Mouse (Mus musculus): ENCODE measurements around the gene Srpk2.
"Not testable (repeated sequence)": the region's sequence is repeated elsewhere in the genome, so short reads cannot be mapped to it uniquely, and the experiment has no call there.

Srpk2 gene

DNA sequence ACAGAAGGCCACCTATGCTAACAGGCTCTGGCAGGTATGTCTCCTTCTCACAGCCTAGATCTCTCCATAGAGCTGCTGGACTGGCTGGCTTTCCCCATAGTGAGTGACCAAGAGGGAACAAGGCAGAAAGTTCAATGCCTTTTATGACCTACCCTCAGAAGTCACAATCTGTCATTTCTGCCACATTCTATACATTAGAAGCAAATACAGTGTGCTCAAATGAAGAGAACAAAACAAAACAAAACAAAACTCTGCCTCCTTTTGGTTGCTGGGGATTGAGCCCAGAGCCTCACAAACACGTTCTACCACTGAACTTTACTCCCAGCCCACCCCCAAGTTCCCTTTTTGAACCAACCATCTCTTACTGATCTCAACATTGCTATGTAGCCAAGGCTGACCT, at the start of gene Srpk2:
Srpk2 (minus strand) TSS at position 101 of the 400 bp plus-strand sequence.
- no peak for DNase-seq (ENCODE audit: low read depth, low spot score)

DNA sequence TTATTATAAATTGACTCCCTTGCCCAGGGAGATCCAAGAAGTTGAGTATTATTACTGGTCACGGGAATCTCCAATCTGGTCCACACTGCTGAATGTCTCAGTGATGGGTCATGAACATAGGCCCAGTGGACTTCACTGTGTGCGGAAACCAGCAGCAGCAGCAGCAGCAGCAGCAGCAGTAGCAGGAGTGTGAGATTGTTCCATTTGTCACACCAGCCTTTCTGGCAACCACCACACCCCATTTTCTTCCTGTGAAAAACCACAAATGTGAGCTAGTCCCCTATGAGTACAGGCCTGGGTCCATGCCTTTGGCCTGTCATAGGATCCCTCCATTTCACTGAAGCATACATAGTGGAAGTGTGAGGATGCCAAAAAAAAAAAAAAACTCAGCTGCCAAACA, 37.5 kb upstream of the Srpk2 start:
- no peak for DNase-seq (ENCODE audit: low read depth, low spot score)

DNA sequence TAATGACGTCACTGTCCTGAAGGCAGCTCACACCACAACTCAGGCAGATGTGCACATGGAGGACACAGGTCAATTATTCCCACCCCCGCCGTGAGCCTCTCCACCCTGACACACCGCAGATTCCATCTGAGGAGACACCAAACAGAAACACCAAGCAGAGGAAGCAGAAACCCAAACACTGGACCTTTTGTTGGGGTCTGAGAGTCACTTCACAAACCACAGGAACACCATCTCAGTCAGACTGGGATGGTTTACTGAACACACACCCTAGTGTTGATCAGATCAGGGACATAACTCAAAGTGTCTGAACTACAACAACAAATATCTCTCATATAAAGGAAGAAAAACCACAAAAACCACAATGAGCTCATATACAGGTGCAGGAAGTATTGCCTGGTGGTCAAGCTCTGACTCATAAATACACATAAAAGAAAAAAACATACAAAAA, 34.5 kb upstream of the Srpk2 start:
- peak; percentile 90 for DNase-seq (ENCODE audit: low read depth, low spot score)

DNA sequence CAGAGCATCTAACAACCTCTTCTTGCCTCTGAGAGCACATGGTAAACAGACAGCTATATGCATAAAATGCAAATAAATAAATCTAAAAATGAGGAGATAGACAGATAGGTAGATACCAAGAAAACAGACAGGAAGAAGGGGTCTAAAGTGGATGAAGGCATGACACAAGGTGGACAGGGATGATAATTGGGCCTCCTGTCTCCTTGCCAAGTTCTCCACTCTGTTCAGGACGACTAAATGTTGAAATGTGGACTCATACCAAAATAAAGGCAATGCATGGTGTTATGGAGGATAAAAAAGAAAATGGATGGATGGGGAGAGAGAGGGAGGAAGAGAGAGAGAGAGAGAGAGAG, 33.7 kb upstream of the Srpk2 start:
- no peak for DNase-seq (ENCODE audit: low read depth, low spot score)

DNA sequence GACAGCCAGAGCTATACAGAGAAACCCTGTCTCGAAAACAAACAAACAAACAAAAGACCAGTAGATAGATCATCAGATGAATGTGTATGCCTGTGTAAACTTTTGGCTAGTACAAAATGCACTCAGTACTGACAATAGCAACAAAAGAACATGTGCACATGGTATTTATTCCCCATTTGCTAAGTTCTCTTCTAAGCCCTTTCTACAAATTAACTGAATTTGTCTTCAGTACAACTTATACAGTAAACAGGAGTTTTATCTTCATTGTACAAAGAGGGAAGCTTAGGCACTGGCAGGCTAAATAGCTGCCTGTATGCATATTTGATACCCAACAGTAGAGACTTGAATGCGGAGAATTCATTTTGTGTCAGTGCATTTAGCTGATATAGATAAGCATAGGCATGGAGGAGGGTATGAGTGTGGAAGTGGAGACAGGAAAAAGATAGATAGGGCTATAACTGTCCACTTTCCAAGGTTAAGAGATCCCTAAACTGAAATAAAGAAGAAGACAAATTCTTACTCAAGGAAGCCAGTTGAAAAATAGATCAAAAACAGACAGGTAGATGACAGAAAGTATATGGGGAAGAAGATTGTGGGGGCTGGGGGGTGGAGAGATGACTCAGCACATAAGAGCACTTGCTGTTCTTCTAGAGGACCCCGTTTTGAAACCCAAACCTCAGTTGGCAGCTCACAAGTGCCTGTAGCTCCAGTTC, 33.2 kb upstream of the Srpk2 start:
- DNase-seq (ENCODE audit: low read depth, low spot score) = no peak

DNA sequence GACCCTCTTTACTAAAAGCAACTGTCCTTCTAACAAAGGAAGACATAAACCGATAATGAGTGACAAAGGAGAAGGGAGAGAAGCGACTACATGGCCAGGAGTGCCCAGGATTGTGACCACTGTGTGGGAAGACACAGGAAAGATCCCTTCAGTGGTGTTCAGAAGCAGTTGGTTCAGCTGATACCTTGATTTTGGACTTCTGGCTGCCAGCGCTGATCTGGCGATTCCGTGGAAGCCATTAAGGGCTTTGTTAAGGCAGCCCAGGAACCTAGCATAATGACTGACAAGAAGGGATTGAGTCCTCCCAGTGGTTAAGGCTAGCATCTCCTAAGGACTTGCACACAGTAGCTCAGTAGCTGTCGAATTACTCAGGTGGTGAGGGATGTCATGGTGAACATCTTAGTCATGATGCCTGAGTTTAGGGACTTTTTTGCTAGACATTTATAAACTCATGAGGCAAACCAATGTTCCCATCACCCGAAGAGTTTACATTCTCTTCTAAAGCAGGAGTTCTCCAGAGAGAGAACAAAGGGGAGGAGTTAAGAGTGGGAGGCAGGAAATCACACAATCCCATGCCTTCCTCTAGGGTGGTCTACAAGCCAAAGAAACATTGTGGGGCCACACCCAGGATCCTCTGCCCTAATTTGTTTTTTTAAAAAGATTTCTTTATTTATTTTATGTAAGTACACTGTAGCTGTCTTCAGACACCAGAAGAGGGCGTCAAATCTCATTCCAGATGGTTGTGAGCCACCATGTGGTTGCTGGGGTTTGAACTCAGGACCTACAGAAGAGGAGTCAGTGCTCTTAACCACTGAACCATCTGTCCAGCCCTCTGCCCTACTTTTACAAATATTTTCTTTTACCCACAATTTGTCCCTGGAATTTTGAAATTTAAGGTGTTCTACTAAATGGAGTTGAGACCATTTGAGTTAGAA, 29.3 kb upstream of the Srpk2 start:
- peak; percentile 48 for DNase-seq (ENCODE audit: low read depth, low spot score)

DNA sequence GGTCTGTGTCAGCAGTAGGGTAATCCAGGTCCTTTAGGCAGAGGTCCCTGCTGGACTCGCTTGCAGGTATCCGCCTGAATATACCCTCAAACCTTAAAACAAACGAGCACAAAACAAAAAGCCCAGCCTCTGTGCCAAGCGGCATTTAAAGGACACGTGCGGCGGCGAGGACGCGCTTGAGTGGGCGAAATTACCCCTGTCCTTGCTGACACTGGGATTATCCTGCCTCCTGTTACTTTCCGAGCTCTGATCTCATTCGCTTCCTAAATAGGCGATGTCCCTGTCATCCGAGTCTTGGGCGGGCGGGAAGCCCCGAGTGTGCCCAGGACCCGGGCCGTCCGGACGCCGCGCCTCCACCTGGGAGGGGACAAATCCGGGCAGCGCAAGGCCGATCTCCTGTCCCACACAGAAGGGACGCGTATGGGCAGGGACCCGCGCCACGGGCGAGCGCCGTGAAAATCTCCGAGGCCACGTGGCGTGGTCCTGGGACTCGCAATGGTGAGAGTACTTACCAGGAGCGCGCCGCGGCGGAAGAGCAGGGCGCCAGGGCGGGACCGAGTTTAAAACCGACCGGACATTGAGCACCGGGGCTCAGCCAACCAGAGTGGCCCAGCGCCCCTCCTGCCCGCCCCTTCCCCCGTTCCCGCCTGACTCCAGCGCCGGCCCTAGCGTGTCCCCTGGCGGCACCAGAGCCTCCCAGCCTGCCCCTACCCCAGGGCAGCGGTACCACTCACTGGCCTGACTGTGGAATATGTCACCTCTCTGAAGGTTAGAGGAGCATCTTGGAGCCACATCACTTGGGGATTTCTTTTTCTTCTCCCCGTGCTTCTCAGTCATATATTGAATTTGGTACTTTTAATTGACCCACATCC, 27.9 kb upstream of the Srpk2 start:
- peak; percentile 69 for DNase-seq (ENCODE audit: low read depth, low spot score)

DNA sequence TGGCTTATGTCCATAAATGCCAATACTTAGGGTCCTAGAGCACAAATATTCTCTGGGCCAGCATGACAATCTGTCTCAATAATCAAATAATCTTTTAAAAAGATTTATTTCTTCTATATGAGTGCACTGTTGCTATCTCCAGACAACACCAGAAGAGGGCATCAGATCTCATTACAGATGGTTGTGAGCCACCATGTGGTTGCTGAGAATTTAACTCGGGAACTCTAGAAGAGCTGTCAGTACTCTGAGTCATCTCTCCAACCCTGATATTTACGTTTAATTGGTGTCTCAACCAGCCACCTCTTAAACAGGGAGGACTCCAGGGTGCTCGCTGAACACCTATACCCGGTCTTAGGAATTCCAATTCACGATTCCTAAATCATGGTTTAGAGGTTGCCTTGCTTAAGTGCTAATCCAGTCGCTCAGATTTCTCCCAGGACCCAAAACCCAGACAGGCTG, 27.3 kb upstream of the Srpk2 start:
- peak; percentile 68 for DNase-seq (ENCODE audit: low read depth, low spot score)

DNA sequence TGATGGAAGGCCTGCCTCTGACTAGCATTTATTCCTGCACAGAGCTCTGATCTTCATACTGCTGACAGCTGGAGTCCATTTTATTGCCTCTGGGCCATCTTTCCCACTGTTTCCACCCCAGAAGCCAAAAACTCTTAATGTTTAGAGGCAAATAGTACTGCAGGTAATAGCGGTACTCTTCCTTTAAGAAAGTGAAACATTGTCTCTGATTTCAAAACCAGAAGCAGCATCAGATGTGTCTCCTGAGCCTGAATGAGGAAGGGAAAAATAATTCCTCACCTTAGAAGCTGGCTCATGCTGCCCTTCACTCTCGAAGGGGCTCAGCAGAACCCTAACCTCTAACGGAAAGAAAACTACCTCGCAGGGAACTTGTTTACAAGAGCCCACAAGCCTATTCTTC, 26.8 kb upstream of the Srpk2 start:
- DNase-seq (ENCODE audit: low read depth, low spot score) = no peak

DNA sequence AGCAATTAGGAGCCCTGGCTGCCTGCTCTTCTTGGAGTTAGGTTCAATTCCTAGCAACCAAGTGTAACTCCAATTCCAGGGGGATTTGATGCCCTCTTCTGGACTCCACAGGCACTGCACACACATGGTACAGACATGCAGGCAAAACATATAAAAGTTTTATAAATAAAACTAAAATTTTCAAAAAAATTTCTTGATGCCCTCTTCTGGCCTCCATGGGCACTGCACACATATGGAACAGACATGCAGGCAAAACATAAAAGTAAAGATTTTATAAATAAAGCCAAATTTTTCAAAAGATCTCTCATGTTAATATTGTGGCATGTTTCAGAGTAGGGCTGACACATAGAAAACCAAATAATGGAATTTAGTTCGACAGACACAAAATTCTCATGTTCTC, 25.2 kb upstream of the Srpk2 start:
- DNase-seq (ENCODE audit: low read depth, low spot score) = peak; percentile 25

DNA sequence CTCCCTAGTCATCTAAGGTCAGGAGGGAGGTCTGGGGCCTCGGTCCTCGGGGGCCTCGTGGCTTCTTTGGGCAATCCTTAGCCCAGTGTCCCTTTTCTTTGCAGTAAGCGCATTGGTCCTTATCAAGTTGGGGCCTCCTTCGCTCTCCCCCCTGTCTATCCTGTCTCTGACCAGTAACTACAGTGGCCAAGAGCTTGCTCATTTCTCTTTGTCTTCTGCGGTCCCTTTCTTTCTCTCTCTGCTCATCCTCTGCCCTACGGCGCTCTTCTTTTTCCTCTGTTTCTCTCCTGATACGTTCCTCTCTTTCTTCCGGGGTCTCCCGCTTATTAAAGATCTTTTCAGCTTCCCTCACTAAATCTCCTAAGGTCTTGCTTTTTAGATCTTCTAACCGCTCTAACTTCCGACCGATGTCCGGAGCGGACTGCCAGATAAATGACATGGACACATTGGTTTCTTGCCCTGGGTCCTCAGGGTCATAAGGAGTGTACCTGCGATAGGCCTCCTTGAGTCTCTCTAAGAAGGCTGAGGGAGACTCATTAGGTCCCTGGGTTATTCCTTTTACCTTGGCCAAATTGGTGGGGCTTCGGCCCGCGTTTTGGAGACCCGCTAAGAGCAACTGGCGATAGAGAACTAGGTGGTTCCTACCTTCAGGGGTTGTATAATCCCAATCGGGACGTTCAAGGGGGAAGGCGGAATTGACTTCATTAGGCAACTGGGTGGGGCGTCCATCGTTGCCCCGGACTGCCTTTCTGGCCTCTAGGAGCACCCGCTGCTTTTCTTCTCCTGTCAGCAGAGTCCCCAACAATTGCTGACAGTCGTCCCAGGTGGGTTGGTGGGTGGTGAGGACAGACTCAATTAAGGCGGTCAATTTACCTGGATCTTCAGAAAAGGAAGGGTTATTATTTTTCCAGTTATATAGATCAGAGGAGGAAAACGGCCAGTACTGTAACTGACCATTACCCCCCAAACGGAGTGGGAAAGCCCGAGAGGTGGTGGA, 22.5 kb upstream of the Srpk2 start:
- not testable (repeated sequence) for DNase-seq (ENCODE audit: low read depth, low spot score)

DNA sequence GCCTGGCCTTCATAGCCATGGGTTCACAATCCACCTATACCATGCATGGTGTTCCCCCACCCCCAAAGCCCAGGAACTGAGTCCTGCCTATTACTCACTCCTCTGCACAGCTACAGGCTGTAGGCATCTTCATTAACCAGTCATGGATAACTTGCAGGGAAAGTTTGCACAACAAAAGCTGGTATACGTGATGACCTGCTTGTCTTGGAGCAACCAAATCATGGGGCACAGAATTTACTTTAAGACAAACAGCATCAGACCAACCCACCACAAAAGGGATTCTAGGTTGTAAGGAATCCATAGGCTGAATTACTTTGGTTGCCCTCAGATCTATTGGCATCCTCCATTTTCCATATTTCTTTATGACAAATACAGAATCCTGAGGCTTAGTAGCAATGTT, 13.0 kb upstream of the Srpk2 start:
- no peak for DNase-seq (ENCODE audit: low read depth, low spot score)

DNA sequence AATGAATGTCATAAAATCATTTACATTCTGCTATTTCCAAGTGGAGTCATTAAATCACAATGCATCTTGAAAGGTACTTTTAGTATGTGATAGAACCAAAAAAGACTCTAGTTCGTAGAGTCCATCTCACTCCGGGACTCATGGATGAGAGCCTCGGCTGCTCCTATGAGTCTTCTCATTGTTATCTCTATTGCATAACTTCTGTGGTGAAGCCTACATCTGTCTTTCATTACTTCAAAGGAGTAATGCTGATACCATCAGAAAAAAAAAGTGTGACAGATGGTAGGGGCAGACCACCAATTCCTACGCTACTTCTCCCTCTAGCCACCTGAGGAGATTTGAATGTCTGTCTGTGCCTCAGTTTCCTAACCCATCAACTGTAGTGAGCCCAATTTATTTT, 986 bp downstream of the Srpk2 start:
- peak; percentile 86 for DNase-seq (ENCODE audit: low read depth, low spot score)

DNA sequence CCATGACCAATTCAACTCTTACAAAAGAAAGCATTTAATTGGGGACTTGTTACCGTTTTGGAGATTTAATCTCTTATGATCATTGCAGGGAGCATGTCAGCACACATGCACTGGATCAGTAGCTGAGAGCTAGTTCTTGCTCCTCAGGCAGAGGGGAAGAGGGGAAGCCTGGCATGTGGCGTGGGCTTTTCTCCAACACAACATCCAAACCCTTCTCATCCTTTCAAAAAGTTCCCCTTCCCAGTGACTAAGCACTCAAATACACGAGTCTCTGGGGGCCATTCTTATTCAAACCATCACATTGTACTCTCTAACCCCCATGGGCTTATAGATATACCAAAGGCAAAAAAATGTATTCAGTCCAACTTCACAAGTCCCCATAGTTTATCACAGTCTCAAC, 5.4 kb downstream of the Srpk2 start:
- DNase-seq (ENCODE audit: low read depth, low spot score) = peak; percentile 56

DNA sequence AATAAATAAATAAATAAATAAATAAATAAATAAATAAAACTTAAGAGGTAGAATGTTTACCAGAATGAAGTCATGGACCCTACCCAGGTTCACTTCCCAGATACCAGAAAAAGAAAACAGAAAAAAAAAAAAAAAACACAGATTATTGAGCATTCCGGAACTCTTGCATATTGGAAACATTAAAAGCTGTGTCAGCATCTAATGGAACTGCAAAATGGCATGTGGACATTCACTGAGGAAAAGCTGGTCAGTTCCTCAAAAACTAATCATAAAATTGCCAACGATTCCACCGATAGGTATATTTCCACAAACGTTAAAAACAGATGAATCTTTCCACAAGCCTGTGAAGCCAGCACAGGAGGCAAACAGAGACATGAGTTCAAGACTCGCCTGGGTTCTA, 6.5 kb downstream of the Srpk2 start:
- DNase-seq (ENCODE audit: low read depth, low spot score) = no peak

DNA sequence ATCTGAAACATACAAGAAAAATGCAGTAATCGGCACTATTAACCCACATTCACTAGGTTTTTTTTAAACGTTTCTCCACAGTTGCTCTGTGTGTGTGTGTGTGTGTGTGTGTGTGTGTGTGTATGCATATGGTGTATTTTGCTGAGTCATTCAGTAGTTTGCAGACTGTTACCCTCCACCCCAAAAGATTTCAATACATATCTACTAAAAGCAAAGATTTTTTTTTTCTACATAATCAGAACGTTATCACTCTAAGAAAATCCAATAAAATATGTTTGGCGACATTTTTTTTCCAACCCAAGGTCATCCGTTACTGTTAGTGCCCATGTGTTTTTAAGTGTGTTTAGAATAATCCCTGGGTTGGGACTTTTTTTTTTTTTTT, 7.4 kb downstream of the Srpk2 start:
- DNase-seq (ENCODE audit: low read depth, low spot score) = no peak

DNA sequence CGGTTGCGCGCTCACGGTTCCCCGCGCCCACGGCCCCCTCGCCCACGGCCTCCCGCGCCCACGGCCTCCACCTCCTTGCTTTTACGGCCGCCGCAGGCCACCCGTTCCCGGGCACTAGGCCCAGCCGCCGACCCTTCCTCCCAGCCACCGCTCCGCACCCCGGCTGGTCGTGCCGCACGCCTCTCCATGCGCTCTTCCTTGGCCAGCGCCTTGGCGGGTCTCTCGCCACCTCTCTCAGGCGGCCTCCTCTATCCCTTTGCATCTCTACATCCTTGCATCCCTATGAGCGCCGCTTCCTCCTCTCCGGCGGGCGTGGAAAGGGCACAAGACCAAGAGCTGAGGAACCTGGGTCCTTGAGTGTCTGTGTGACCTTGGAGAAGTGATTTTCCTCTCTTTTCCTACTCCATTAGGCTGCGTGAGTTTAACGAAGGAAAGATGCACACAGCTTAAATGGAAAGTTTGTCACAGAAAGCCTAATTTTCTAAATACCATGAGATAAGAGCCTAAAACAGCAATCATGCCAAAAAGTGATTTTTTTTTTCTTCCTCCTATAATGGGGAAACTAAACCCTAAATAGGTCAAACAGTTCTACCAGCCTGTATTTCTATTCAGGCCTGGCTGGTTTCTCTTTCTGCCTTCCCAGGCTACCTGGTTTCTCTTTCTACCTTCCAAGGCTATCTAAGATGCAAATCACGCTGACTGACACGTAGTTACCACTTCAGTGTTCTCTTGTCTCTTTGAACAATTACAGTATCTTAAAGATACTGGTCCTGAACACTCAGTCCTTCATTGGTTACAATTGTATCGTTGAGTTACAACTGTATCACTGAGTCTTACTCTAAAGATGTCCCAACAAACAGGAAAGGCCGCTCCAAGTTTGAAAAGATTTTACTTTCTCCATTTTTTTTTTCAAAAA, 8.0 kb downstream of the Srpk2 start:
- DNase-seq (ENCODE audit: low read depth, low spot score) = peak; percentile 32

DNA sequence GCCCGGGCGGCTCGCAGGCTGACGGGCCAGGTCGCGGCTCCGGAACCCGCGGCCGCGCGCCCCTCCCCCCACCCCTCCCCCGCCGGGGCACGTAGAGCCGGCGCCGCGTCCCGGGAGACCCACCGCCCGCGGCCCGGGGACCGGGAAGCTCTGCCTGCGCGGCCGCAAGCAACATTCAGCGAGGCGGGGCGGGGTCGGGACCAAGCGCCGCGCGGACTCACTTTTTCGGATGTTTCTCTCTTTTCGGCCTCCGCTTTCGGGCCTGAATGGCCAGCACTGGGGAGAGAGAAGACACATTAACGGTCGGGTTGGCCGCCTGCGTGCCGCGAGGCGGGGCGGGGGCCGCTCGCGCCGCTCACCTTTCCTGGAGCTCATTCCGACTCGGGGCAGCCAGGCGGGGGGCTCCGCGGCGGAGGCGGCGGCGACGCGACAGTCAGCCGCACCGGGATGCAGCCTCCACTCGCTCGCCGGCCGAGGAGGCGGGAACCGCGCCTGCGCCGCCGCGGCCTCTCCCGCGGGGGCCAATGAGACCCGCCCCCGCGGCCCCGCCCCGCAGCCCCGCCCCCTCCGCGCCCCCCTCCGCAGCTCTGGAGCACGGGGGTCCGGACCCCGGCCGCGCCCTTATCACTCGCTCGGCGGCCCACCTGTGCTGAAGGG, 8.8 kb downstream of the Srpk2 start:
- DNase-seq (ENCODE audit: low read depth, low spot score) = peak; percentile 51

Data from 3T3-L1 (cell line).